Mouse (Mus musculus): ENCODE data around the gene Gsx2. TPM values are rescaled to one million over a fixed set of nuclear protein-coding genes. Genes with fewer than 3 reads are reported as not detected.
A peak's percentile ranks its signal among the peaks of the same experiment; 100 is the strongest.

Gene Gsx2
- polyA plus RNA-seq, 1 experiment, result not detected

DNA sequence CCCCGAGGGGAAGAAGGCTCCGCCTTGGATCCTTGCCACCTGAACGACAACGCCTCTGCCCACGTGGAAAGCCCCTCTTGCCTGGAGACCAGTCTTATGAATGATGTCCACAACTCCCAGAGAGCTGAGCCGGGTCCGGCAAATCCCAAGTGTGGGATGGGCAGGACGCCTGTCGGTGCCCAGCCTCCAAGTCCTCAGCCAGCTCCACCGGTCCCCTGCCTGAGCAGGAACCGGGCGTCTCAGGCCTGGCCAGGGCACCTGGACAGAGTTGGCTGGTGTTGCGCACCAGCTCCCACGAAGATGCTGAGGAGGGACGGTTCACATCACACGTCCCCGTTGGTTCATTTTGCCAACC, 10.1 kb downstream of the Gsx2 start:
- Histone ChIP-seq H3K4me1 (ENCODE audit: control insufficient read depth, insufficient read depth, low read length) (no peaks in the 10 kb centered on the region), H3K4me3 (ENCODE audit: insufficient read depth, low read depth, low read length) (no peak overlapping the region), H3K27me3 (replicated peaks; ENCODE audit: control insufficient read depth, insufficient read depth, low read length) (peaks cover 3% of the 10 kb centered on the region), H3K27ac (ENCODE audit: insufficient read depth, low read depth, low read length) (no peak overlapping the region), H3K36me3 (ENCODE audit: control insufficient read depth, insufficient read depth, low read length) (no peaks in the 10 kb centered on the region)
- TF ChIP-seq CTCF (conservative IDR thresholded peaks at IDR 0.05; ENCODE audit: insufficient read depth, insufficient read length, low read depth, low read length), result no peak
- no peak for TF ChIP-seq POLR2A (IDR thresholded peaks at IDR 0.05; ENCODE audit: low read depth, low read length)
- 7% methylated on average over 17 of the region's 17 CpGs for WGBS
- no peak for DNase-seq

DNA sequence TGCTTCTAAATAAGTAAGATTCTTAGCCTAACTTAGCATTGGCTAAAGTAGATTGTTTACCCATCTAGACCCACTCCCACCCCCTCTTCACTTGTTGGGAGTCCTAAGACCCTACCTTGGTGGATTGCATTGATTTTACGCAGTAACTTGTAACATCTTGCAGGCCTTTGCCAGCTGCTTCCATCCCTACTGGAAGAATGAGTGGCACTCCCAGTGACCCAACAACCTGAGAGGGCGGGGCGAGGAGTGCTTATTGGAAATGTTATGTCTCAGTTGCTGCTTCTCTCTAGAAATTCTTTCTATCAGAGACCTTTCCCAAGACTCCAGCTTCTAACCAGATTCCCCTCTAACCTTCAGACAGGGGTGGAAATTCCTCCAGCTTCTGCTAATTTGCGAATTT, 10.5 kb downstream of the Gsx2 start:
- Histone ChIP-seq H3K27ac (ENCODE audit: insufficient read depth, low read depth, low read length) (no peak overlapping the region), H3K4me3 (ENCODE audit: insufficient read depth, low read depth, low read length) (no peak overlapping the region), H3K4me1 (ENCODE audit: control insufficient read depth, insufficient read depth, low read length) (no peaks in the 10 kb centered on the region), H3K36me3 (ENCODE audit: control insufficient read depth, insufficient read depth, low read length) (no peaks in the 10 kb centered on the region), H3K27me3 (replicated peaks; ENCODE audit: control insufficient read depth, insufficient read depth, low read length) (peaks cover 3% of the 10 kb centered on the region)
- no peak for DNase-seq
- TF ChIP-seq POLR2A (IDR thresholded peaks at IDR 0.05; ENCODE audit: low read depth, low read length), result no peak
- TF ChIP-seq CTCF (conservative IDR thresholded peaks at IDR 0.05; ENCODE audit: insufficient read depth, insufficient read length, low read depth, low read length), result no peak
- 41% methylated on average over 4 of the region's 4 CpGs for WGBS

- WGBS, result 96% methylated on average over 3 of the region's 3 CpGs
- H3K27ac ChIP-seq (ENCODE audit: insufficient read depth, low read depth, low read length), result no peak overlapping the region
- no peaks in the 10 kb centered on the region for H3K27me3 ChIP-seq (replicated peaks; ENCODE audit: control insufficient read depth, insufficient read depth, low read length)
- no peaks in the 10 kb centered on the region for H3K4me1 ChIP-seq (ENCODE audit: control insufficient read depth, insufficient read depth, low read length)
- no peak overlapping the region for H3K4me3 ChIP-seq (ENCODE audit: insufficient read depth, low read depth, low read length)
- no peak for DNase-seq
- no peaks in the 10 kb centered on the region for H3K36me3 ChIP-seq (ENCODE audit: control insufficient read depth, insufficient read depth, low read length)
- no peak for TF ChIP-seq CTCF (conservative IDR thresholded peaks at IDR 0.05; ENCODE audit: insufficient read depth, insufficient read length, low read depth, low read length)
Measured at GRCm38 (mm10) chr5:75106511-75106910, 31.1 kb downstream of the Gsx2 start.

GRCm38 (mm10) chr5:75109368-75109767, 34.0 kb downstream of the Gsx2 start:
- H3K27ac ChIP-seq (ENCODE audit: insufficient read depth, low read depth, low read length), result no peak overlapping the region
- 39% methylated on average over 5 of the region's 5 CpGs for WGBS
- no peaks in the 10 kb centered on the region for H3K27me3 ChIP-seq (replicated peaks; ENCODE audit: control insufficient read depth, insufficient read depth, low read length)
- H3K4me1 ChIP-seq (ENCODE audit: control insufficient read depth, insufficient read depth, low read length), result no peaks in the 10 kb centered on the region
- DNase-seq, result peak; percentile 8
- H3K4me3 ChIP-seq (ENCODE audit: insufficient read depth, low read depth, low read length), result no peak overlapping the region
- no peaks in the 10 kb centered on the region for H3K36me3 ChIP-seq (ENCODE audit: control insufficient read depth, insufficient read depth, low read length)
- no peak for TF ChIP-seq POLR2A (IDR thresholded peaks at IDR 0.05; ENCODE audit: low read depth, low read length)

DNA sequence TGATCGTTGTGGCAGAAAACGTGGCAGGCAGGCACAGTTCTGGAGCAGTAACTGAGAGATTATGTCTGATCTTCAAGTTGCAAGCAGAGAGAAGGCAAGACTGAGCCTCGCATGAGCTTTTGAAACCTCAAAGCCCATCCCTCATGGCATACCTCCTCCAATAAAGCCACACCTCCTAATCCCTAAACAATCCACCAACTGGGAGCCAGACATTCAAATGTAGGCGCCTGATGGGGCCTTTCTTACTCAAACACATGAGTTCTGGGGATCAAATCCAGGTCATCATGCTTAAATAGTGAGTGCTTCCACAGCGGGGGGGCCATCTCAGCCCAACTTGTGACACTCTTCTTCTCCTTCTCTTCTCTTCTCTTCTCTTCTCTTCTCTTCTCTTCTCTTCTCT, 36.4 kb downstream of the Gsx2 start:
- H3K4me1 ChIP-seq (ENCODE audit: control insufficient read depth, insufficient read depth, low read length), result no peaks in the 10 kb centered on the region
- H3K36me3 ChIP-seq (ENCODE audit: control insufficient read depth, insufficient read depth, low read length), result no peaks in the 10 kb centered on the region
- H3K4me3 ChIP-seq (ENCODE audit: insufficient read depth, low read depth, low read length), result no peak overlapping the region
- no peak for TF ChIP-seq CTCF (conservative IDR thresholded peaks at IDR 0.05; ENCODE audit: insufficient read depth, insufficient read length, low read depth, low read length)
- no peak for TF ChIP-seq POLR2A (IDR thresholded peaks at IDR 0.05; ENCODE audit: low read depth, low read length)
- no peaks in the 10 kb centered on the region for H3K27me3 ChIP-seq (replicated peaks; ENCODE audit: control insufficient read depth, insufficient read depth, low read length)
- 70% methylated on average over 5 of the region's 5 CpGs for WGBS
- DNase-seq, result no peak
- H3K27ac ChIP-seq (ENCODE audit: insufficient read depth, low read depth, low read length), result no peak overlapping the region

- no peak overlapping the region for H3K4me3 ChIP-seq (ENCODE audit: insufficient read depth, low read depth, low read length)
- H3K36me3 ChIP-seq (ENCODE audit: control insufficient read depth, insufficient read depth, low read length), result no peaks in the 10 kb centered on the region
- no peaks in the 10 kb centered on the region for H3K4me1 ChIP-seq (ENCODE audit: control insufficient read depth, insufficient read depth, low read length)
- no peaks in the 10 kb centered on the region for H3K27me3 ChIP-seq (replicated peaks; ENCODE audit: control insufficient read depth, insufficient read depth, low read length)
- WGBS, result 70% methylated on average over 7 of the region's 7 CpGs
- no peak for DNase-seq
- H3K27ac ChIP-seq (ENCODE audit: insufficient read depth, low read depth, low read length), result no peak overlapping the region
- peak; percentile 21; the same call in 1 of the 2 replicates for TF ChIP-seq CTCF (conservative IDR thresholded peaks at IDR 0.05; ENCODE audit: insufficient read depth, insufficient read length, low read depth, low read length)
- TF ChIP-seq POLR2A (IDR thresholded peaks at IDR 0.05; ENCODE audit: low read depth, low read length), result no peak
Measured at GRCm38 (mm10) chr5:75118840-75119239, 43.4 kb downstream of the Gsx2 start.

DNA sequence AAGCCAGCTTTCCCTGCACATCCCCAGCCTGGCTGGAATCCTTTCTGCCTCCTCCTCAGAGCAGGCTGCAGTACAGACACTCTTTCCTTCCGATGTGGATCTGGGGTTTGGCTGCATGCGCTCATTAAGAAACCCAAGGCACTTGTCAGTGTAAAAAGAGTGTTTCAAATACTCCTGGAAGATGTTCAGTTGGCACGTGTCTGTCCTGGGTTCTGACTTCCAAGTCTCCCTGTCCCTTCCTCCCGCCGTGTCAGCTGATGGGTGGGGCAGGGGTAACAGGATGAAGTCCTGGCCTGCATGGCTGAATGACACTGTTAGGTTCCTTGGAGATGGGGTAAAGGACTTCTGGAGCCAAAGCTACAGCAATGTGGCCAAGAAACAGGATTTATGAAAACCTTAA, 46.2 kb downstream of the Gsx2 start:
- H3K4me1 ChIP-seq (ENCODE audit: control insufficient read depth, insufficient read depth, low read length), result no peaks in the 10 kb centered on the region
- TF ChIP-seq CTCF (conservative IDR thresholded peaks at IDR 0.05; ENCODE audit: insufficient read depth, insufficient read length, low read depth, low read length) (no peak), POLR2A (IDR thresholded peaks at IDR 0.05; ENCODE audit: low read depth, low read length) (no peak)
- H3K36me3 ChIP-seq (ENCODE audit: control insufficient read depth, insufficient read depth, low read length), result no peaks in the 10 kb centered on the region
- 39% methylated on average over 5 of the region's 5 CpGs for WGBS
- H3K4me3 ChIP-seq (ENCODE audit: insufficient read depth, low read depth, low read length), result no peak overlapping the region
- peak; percentile 6 for DNase-seq
- H3K27ac ChIP-seq (ENCODE audit: insufficient read depth, low read depth, low read length), result no peak overlapping the region
- no peaks in the 10 kb centered on the region for H3K27me3 ChIP-seq (replicated peaks; ENCODE audit: control insufficient read depth, insufficient read depth, low read length)

Other genes starting within 250 kb of the Gsx2 start
- 4.3 and 6.1 TPM in 2 replicates for gene Chic2, start 30.8 kb upstream of the Gsx2 start, polyA plus RNA-seq (2012; rRNA removed)
- 22.6 and 26.0 TPM in 2 replicates for gene Pdgfra, start 76.7 kb downstream of the Gsx2 start, polyA plus RNA-seq (2012; rRNA removed)

All from kidney, adult 2 months (tissue).